Mouse (Mus musculus) inflammation-experienced regulatory T-cells, adult 6 months (primary cell): ENCODE measurements around the gene Alcam. TPM values are rescaled to one million over a fixed set of nuclear protein-coding genes. Genes with fewer than 3 reads are reported as not detected.

Experiments used
- ATAC-seq: one replicate; pipeline ENCODE4 v1.8.0; 2017
- polyA plus RNA-seq, 3 experiments: library from polyadenylated mRNA; unstranded; fragments of 100-300 nt; shearing (Covaris generic); gene quantifications; one replicate each; pipeline ENCODE4 v1.2.1; 2017

Alcam gene
- polyA plus RNA-seq, 3 experiments from 2014 or later, result 5.1 to 10.4 (median 7.9) TPM

DNA sequence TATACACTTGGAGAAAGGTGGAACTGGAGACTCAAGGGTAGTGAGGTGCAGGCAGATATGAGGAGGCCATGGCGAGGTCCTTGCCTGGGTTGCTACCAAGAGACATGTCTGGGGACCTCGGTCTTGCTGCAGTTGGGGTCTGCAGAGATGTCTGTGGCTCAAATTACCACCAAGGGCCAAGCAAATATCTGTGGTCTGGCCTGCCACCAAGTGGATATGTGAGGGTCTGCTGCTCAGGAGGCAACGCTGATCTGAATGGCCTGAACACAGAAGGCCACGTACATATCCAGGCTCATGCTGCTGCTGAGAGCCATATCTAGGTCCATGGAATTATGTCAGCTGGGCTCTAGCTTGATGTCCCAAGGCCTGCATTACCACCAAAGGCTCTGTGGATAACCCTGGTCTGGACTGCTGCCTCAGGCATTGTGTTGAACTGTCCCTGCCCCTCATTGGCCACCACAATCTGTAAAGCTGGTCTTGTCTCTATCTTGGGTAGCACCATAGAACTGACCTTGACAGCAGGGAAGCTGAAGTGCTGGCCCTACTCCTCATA lies 210.4 kb downstream of the Alcam start:
- ATAC-seq, result no peak

- no peak for ATAC-seq
These were observed 211.7 kb downstream of the Alcam start for GRCm38 (mm10) chr16:52242144-52242543.

DNA sequence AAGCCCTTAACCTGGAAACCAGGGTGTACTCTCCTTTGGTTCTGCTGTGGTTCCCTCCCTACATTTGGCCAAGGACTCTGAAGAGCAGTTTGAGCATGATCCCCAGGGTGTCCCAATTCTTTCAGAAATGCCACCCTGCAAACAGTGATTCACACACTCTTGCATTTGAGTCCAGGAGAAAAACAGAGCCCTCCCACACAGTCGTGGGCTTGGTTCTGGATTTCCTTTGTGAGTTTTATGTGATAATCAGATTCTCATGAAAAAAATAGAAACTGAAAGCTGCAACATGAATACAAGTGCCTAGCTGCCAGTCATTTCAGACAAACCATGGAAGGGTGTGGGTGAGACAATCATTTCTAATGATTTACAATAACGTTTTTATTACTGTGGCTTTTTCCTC lies 223.9 kb downstream of the Alcam start:
- peak; percentile 46 for ATAC-seq

- ATAC-seq, result no peak
These were observed 224.4 kb downstream of the Alcam start for GRCm38 (mm10) chr16:52229446-52229845.

GRCm38 (mm10) chr16:52222896-52223295 lies 231.0 kb downstream of the Alcam start:
- no peak for ATAC-seq

GRCm38 (mm10) chr16:52219069-52219468 lies 234.8 kb downstream of the Alcam start:
- peak; percentile 64 for ATAC-seq

DNA sequence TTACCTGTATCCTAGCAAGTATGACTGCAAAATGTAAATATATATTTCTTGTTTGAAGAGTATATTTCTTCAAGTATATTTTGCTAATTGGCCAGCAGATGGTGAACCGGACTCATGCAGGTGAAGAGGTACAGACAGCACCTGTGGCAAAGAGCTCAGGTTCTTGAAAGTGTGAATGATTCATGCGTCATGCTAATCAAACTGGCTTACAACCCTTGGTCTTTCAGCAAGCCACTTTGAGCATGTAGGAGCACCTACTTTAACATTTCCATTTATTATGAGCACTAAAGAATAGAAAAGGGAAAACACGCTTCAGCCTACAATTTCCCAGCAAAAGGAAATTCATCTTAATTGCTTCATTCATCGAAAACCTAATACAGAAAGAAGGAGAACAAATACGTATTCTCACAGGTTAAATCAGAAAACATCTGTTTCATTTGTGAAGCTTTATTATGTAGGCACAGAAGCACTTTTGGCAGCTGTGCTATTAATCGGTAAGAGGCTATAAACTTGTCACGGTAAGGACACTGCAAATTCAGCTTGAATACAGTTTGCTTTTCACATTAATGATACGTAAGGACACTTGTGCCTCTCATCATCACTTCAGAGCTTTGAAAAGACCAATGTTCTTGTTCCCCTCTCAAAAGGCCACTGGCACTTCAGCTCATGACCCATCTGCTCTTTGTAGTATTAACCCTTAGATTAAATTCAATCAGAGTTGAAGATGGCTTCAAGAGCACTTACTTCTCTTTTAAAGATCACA lies 242.8 kb downstream of the Alcam start:
- no peak for ATAC-seq

DNA sequence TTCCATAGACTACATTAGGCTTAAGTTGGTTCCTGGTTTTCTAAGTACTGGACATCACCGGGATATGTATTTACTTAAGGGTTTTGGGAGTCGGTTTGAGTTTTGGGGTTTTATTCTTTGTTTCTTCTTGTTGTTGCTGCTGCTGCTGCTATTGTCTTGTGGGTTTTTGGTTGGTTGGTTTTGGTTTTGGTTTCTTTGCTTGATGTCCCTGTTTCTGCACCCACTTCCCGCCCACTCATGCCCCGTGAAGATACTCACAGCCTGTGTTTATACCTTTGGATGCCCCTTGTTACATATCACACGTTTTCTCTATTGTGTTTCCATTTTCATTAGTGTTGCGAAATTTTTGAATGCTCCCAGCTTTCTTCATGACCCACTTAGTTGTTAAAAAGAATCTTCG lies 253.8 kb downstream of the Alcam start:
- ATAC-seq, result peak; percentile 96
